ENCODE assay signal across 8 mouse cellular contexts in the genomic region with DNA sequence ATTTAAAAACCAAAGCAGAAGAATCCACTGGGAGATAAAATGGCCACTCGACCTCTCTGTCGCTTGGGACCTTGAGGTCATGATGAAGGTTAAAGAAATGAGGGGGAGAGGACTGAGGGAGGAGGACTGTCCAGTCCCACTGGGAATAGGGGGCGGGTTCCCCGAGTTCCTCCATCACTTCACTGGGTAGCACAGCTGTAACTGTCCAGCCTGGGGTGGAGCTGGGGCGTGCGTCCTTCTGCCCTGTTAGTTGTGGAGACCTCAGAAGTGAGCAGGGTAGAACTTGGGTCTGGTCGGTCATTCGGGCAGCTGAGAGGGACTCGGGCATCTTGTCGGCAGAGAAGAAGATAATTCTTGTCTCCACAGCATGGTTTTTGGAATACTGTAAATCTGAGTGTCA. TPM values are rescaled to one million over a fixed set of nuclear protein-coding genes. Genes with fewer than 3 reads are reported as not detected.
DNase-seq lines count a peak whose midpoint lies in the region; ATAC-seq and TF ChIP-seq lines count a peak whose summit lies in the region.

No protein-coding gene starts in this region.

- peak overlapping the region; percentile 69 for H3K4me3 ChIP-seq in layer of hippocampus, adult 2 months
- H3K4me3 ChIP-seq in embryonic facial prominence, embryonic 14.5 days (ENCODE audit: low read depth, low read length), result peak overlapping the region; percentile 61
- peak overlapping the region; percentile 55 for H3K4me3 ChIP-seq in hindbrain, embryonic 16.5 days (ENCODE audit: low read length)
- peak overlapping the region; percentile 48 for H3K4me3 ChIP-seq in midbrain, postnatal 0 days (ENCODE audit: low read depth, low read length)

- peak overlapping the region; percentile 82 for H3K4me2 ChIP-seq in embryonic facial prominence, embryonic 14.5 days (ENCODE audit: low read depth, low read length)
- peak overlapping the region; percentile 67 for H3K4me2 ChIP-seq in hindbrain, embryonic 16.5 days (ENCODE audit: low read length)
- peak overlapping the region; percentile 63 for H3K4me2 ChIP-seq in midbrain, postnatal 0 days (ENCODE audit: low read depth, low read length, poor library complexity, severe bottlenecking)

- H3K9me3 ChIP-seq in embryonic facial prominence, embryonic 14.5 days (ENCODE audit: control insufficient read depth, low read length), result no peaks in the 10 kb centered on the region
- no peaks in the 10 kb centered on the region for H3K9me3 ChIP-seq in hindbrain, embryonic 16.5 days (ENCODE audit: control insufficient read depth, low read length)
- H3K9me3 ChIP-seq in midbrain, postnatal 0 days (ENCODE audit: low read length), result no peaks in the 10 kb centered on the region

- TF ChIP-seq CTCF in layer of hippocampus, adult 2 months (conservative IDR thresholded peaks at IDR 0.05), result no peak
- no peak for TF ChIP-seq CTCF in midbrain, postnatal 0 days (IDR thresholded peaks at IDR 0.05)

- H3K36me3 ChIP-seq in embryonic facial prominence, embryonic 14.5 days (ENCODE audit: control insufficient read depth, insufficient read depth, low read length), result no peaks in the 10 kb centered on the region
- H3K36me3 ChIP-seq in hindbrain, embryonic 16.5 days (ENCODE audit: control insufficient read depth, insufficient read depth, low read length), result no peaks in the 10 kb centered on the region
- no peaks in the 10 kb centered on the region for H3K36me3 ChIP-seq in midbrain, postnatal 0 days (ENCODE audit: insufficient read depth, low read length)

- 30% methylated on average over 10 of the region's 10 CpGs for WGBS in embryonic facial prominence, embryonic 14.5 days
- WGBS in hindbrain, embryonic 16.5 days, result 29% methylated on average over 10 of the region's 10 CpGs
- WGBS in midbrain, postnatal 0 days, result 27% methylated on average over 10 of the region's 10 CpGs

- peak overlapping the region; percentile 71 for H3K27ac ChIP-seq in layer of hippocampus, adult 2 months
- peak overlapping the region; percentile 55; the same call in 1 of the 2 replicates for H3K27ac ChIP-seq in embryonic facial prominence, embryonic 14.5 days (replicated peaks; ENCODE audit: low read depth, low read length)
- H3K27ac ChIP-seq in hindbrain, embryonic 16.5 days (ENCODE audit: low read depth, low read length), result peak overlapping the region; percentile 70; the same call in 1 of the 2 replicates
- peak overlapping the region; percentile 68 for H3K27ac ChIP-seq in midbrain, postnatal 0 days (ENCODE audit: low read depth, low read length)

- no peaks in the 10 kb centered on the region; the same call in 1 of the 2 replicates for H3K4me1 ChIP-seq in embryonic facial prominence, embryonic 14.5 days (ENCODE audit: control insufficient read depth, insufficient read depth, low read length)
- 0 out of 2 replicates have a peak, but pooled peaks cover 2% of the 10 kb centered on the region for H3K4me1 ChIP-seq in hindbrain, embryonic 16.5 days (ENCODE audit: control insufficient read depth, insufficient read depth, low read depth, low read length)
- no peaks in the 10 kb centered on the region; the same call in 1 of the 2 replicates for H3K4me1 ChIP-seq in midbrain, postnatal 0 days (ENCODE audit: insufficient read depth, low read length)

- DNase-seq in layer of hippocampus, adult 2 months (ENCODE audit: low spot score in 2 of 2), result no peak
- DNase-seq in layer of hippocampus, postnatal 14 days (ENCODE audit: low spot score in 2 of 2), result no peak
- no peak for DNase-seq in embryonic facial prominence, embryonic 14.5 days (ENCODE audit: low spot score)
- no peak for DNase-seq in midbrain, postnatal 0 days (ENCODE audit: low spot score)
- no peak for DNase-seq in ovary, postnatal 36 days (ENCODE audit: low spot score)
- DNase-seq in natural killer cell, adult 2 months (ENCODE audit: low spot score in 2 of 2), result no peak
- no peak for DNase-seq in layer of hippocampus, adult 9-10 months (ENCODE audit: low spot score)

- H3K27me3 ChIP-seq in embryonic facial prominence, embryonic 14.5 days (replicated peaks; ENCODE audit: control insufficient read depth, insufficient read depth, low read length), result no peaks in the 10 kb centered on the region
- no peaks in the 10 kb centered on the region for H3K27me3 ChIP-seq in hindbrain, embryonic 16.5 days (replicated peaks; ENCODE audit: control insufficient read depth, insufficient read depth, low read length)
- H3K27me3 ChIP-seq in midbrain, postnatal 0 days (ENCODE audit: insufficient read depth, low read length), result no peaks in the 10 kb centered on the region

- ATAC-seq in embryonic facial prominence, embryonic 14.5 days (ENCODE audit: low read depth), result no peak
- ATAC-seq in hindbrain, embryonic 16.5 days, result peak; percentile 19; the same call in 1 of the 2 replicates
- ATAC-seq in midbrain, postnatal 0 days (ENCODE audit: low FRiP score), result no peak

- peak overlapping the region; percentile 69 for H3K9ac ChIP-seq in embryonic facial prominence, embryonic 14.5 days (ENCODE audit: low read depth, low read length)
- peak overlapping the region; percentile 74 for H3K9ac ChIP-seq in hindbrain, embryonic 16.5 days (ENCODE audit: low read depth, low read length)
- peak overlapping the region; percentile 70 for H3K9ac ChIP-seq in midbrain, postnatal 0 days (replicated peaks; ENCODE audit: low read length, poor library complexity, severe bottlenecking)

RNA-seq across cellular contexts. Expression of a gene that starts 3.6 kb away (rescaled TPM):
- 1 to 10 TPM; 1.0 to 1.3 TPM for total RNA-seq in layer of hippocampus, adult 2 months (2021)
- total RNA-seq in layer of hippocampus, postnatal 14 days (2021), result 1 to 10 TPM; 1.8 to 2.1 TPM
- 4.1 and 4.7 TPM in 2 replicates for polyA plus RNA-seq in embryonic facial prominence, embryonic 14.5 days (2014; fragmentation: Nextera tagmentation; extraction: Ambion mirVana)
- polyA plus RNA-seq in hindbrain, embryonic 16.5 days (2015; fragmentation: Nextera tagmentation; extraction: Ambion mirVana), result 3.5 and 4.3 TPM in 2 replicates
- 0.88 and 1.7 TPM in 2 replicates for total RNA-seq in midbrain, postnatal 0 days (2014; rRNA removed)
- polyA plus RNA-seq in midbrain, postnatal 0 days (2015; fragmentation: Nextera tagmentation; extraction: Ambion mirVana), result 5.0 and 5.2 TPM in 2 replicates

RNA-seq across cellular contexts. Expression of a gene that starts 16.2 kb away (rescaled TPM):
- total RNA-seq in layer of hippocampus, adult 2 months (2021), result not detected
- not detected for total RNA-seq in layer of hippocampus, postnatal 14 days (2021)
- polyA plus RNA-seq in embryonic facial prominence, embryonic 14.5 days (2014; fragmentation: Nextera tagmentation; extraction: Ambion mirVana), result not detected in 2 replicates
- polyA plus RNA-seq in hindbrain, embryonic 16.5 days (2015; fragmentation: Nextera tagmentation; extraction: Ambion mirVana), result 0.25 and 0.31 TPM in 2 replicates
- total RNA-seq in midbrain, postnatal 0 days (2014; rRNA removed), result 0.22 and 0.33 TPM in 2 replicates
- 0.06 and 0.09 TPM in 2 replicates for polyA plus RNA-seq in midbrain, postnatal 0 days (2015; fragmentation: Nextera tagmentation; extraction: Ambion mirVana)

RNA-seq across cellular contexts. Expression of a gene that starts 21.6 kb away (rescaled TPM):
- 1 to 10 TPM in 1 of 2 experiments, under 1 TPM in 1; 0.66 to 1.2 TPM for total RNA-seq in layer of hippocampus, adult 2 months (2021)
- 1 to 10 TPM in 1 of 2 experiments, under 1 TPM in 1; 0.93 to 2.1 TPM for total RNA-seq in layer of hippocampus, postnatal 14 days (2021)
- polyA plus RNA-seq in embryonic facial prominence, embryonic 14.5 days (2014; fragmentation: Nextera tagmentation; extraction: Ambion mirVana), result 4.9 and 5.7 TPM in 2 replicates
- polyA plus RNA-seq in hindbrain, embryonic 16.5 days (2015; fragmentation: Nextera tagmentation; extraction: Ambion mirVana), result 0.59 and 0.80 TPM in 2 replicates
- total RNA-seq in midbrain, postnatal 0 days (2014; rRNA removed), result 0.66 TPM in 1 of 2 replicates, not detected in the other
- 0.29 and 0.81 TPM in 2 replicates for polyA plus RNA-seq in midbrain, postnatal 0 days (2015; fragmentation: Nextera tagmentation; extraction: Ambion mirVana)

RNA-seq across cellular contexts. Expression of a gene that starts 45.4 kb away (rescaled TPM):
- under 1 TPM; 0.51 to 0.76 TPM for total RNA-seq in layer of hippocampus, adult 2 months (2021)
- total RNA-seq in layer of hippocampus, postnatal 14 days (2021), result under 1 TPM; 0.48 to 0.74 TPM
- not detected in 2 replicates for polyA plus RNA-seq in embryonic facial prominence, embryonic 14.5 days (2014; fragmentation: Nextera tagmentation; extraction: Ambion mirVana)
- not detected in 2 replicates for polyA plus RNA-seq in hindbrain, embryonic 16.5 days (2015; fragmentation: Nextera tagmentation; extraction: Ambion mirVana)
- not detected in 2 replicates for total RNA-seq in midbrain, postnatal 0 days (2014; rRNA removed)
- not detected in 2 replicates for polyA plus RNA-seq in midbrain, postnatal 0 days (2015; fragmentation: Nextera tagmentation; extraction: Ambion mirVana)

RNA-seq across cellular contexts. Expression of a gene that starts 51.7 kb away (rescaled TPM):
- total RNA-seq in layer of hippocampus, adult 2 months (2021), result 1 to 10 TPM; 1.7 to 1.8 TPM
- 1 to 10 TPM; 2.3 to 2.7 TPM for total RNA-seq in layer of hippocampus, postnatal 14 days (2021)
- polyA plus RNA-seq in embryonic facial prominence, embryonic 14.5 days (2014; fragmentation: Nextera tagmentation; extraction: Ambion mirVana), result 9.4 and 10.1 TPM in 2 replicates
- 1.7 and 2.3 TPM in 2 replicates for polyA plus RNA-seq in hindbrain, embryonic 16.5 days (2015; fragmentation: Nextera tagmentation; extraction: Ambion mirVana)
- 0.57 and 1.4 TPM in 2 replicates for total RNA-seq in midbrain, postnatal 0 days (2014; rRNA removed)
- 1.5 and 2.7 TPM in 2 replicates for polyA plus RNA-seq in midbrain, postnatal 0 days (2015; fragmentation: Nextera tagmentation; extraction: Ambion mirVana)
